Mouse (Mus musculus) frontal cortex, adult (tissue): ENCODE data around the gene Mfsd4b2.

Source experiments
- ATAC-seq: cut with Nextera tagmentation; 2 replicates; pipeline ENCODE4 v1.9.2; 2017; ENCODE audit warnings: mild to moderate bottlenecking, moderate library complexity, mixed read lengths; ENCODE audit not compliant: low TSS enrichment

Gene Mfsd4b2

DNA sequence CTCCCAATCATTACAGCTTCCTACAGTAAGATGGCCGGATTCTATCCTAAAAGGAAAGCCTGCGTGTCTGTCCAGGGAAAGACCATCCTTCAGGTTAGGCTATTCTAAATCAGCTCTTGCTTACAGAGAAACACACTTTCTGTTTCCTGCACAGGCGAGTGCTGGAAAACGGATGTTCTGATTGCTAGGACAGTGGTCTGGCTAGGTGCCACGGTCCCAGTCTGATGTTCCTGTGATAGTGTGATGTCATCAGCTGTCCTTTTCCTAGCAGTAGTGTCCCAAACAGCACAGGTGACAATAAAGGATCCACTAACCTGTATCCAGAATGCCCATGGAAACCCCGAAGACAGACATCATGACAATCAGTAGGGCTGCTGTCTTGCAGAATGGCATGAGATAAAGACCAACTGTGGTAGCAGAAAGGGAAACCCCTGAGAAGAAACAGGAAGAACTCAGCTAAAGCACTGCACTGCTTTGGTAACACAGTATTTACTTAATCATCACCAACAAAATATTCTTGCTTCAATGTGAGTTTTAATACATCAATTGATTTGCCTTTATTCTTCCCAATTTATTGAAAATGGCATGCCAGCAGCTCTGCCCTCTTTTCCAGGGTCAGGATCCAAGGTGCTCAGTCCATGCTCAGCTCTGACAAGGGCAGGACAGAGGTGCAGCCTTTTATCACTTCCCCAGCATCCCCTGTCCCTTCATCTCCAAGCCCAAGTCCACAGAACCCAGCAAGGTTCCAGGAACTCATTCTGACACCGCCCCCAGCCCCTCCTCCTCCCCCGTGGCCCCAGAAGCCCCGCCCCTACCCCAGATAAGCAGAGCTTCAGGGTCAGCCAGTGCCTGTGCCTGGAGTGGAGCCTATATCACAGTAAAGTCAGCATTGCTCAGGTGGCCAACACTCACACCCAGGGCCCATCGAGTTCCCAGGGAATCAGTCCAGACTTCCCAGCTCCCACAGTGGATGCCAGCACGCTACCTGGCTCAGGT, 32.7 kb downstream of the Mfsd4b2 start:
- no peak for ATAC-seq

DNA sequence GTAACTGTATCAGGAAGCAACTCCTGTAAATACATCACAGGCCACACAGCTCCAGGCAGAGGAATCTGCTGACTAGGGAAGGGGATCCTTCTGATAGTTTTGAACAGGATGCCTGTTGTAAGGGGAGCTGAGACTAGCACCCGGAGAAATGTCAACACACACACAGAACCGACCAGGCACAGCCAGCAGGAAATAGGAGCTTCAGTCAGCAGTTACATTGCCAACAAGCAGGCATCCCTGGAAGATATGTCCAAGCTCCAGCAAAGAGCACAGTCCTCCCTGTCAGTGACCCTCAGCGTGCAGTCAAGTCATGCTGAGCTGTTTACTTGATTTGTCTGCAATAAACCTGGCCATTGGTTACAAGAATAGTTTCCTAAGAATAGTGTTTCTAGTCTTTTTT, 38.1 kb downstream of the Mfsd4b2 start:
- ATAC-seq: no peak
